Mouse (Mus musculus) layer of hippocampus, adult 18-20 months (tissue): ENCODE data around the gene Hsd17b14. TPM values are rescaled to one million over a fixed set of nuclear protein-coding genes. Genes with fewer than 3 reads are reported as not detected.
"Not testable (repeated sequence)": the region's sequence is repeated elsewhere in the genome, so short reads cannot be mapped to it uniquely, and the experiment has no call there.

Experiments
- DNase-seq, 2 experiments: peaks; one replicate each; pipeline ENCODE4 v3.0.0; 2022; ENCODE audit warnings: low spot score in 2 of 2
- total RNA-seq, 2 experiments: library from RNA; stranded (reverse); gene quantifications; 2 replicates each; pipeline ENCODE4 v1.2.3; 2021

The Hsd17b14 gene
- total RNA-seq, 2 experiments from 2014 or later: not detected

GRCm38 (mm10) chr7:45527169-45527568, 27.5 kb upstream of the Hsd17b14 start:
- DNase-seq: not testable (repeated sequence)

- no peak for DNase-seq
Observed at GRCm38 (mm10) chr7:45529461-45529860, 25.2 kb upstream of the Hsd17b14 start.

GRCm38 (mm10) chr7:45530643-45531042, 24.1 kb upstream of the Hsd17b14 start:
- DNase-seq: no peak

- no peak for DNase-seq
Observed at GRCm38 (mm10) chr7:45535676-45536075, 19.0 kb upstream of the Hsd17b14 start.

- no peak for DNase-seq
Observed at GRCm38 (mm10) chr7:45537602-45538001, 17.1 kb upstream of the Hsd17b14 start.

- peak in 1 of 2 experiments; percentile 81 for DNase-seq
Observed at GRCm38 (mm10) chr7:45538163-45539041, 16.3 kb upstream of the Hsd17b14 start.

GRCm38 (mm10) chr7:45539095-45539494, 15.6 kb upstream of the Hsd17b14 start:
- DNase-seq: no peak

GRCm38 (mm10) chr7:45540213-45540612, 14.5 kb upstream of the Hsd17b14 start:
- DNase-seq: no peak

- DNase-seq: no peak
Observed at GRCm38 (mm10) chr7:45544525-45544924, 10.2 kb upstream of the Hsd17b14 start.

- no peak for DNase-seq
Observed at GRCm38 (mm10) chr7:45549641-45550436, 4.9 kb upstream of the Hsd17b14 start.

GRCm38 (mm10) chr7:45550821-45551511, 3.7 kb upstream of the Hsd17b14 start:
- DNase-seq: no peak

GRCm38 (mm10) chr7:45551512-45551883, 3.2 kb upstream of the Hsd17b14 start:
- DNase-seq: no peak

GRCm38 (mm10) chr7:45553519-45553918, 1.2 kb upstream of the Hsd17b14 start:
- no peak for DNase-seq

GRCm38 (mm10) chr7:45553990-45554389, 703 bp upstream of the Hsd17b14 start:
- no peak for DNase-seq

GRCm38 (mm10) chr7:45555787-45556186, 1.1 kb downstream of the Hsd17b14 start:
- DNase-seq: peak; percentile 43 to 79

GRCm38 (mm10) chr7:45558907-45559306, 4.2 kb downstream of the Hsd17b14 start:
- DNase-seq: no peak

- no peak for DNase-seq
Observed at GRCm38 (mm10) chr7:45560241-45560640, 5.5 kb downstream of the Hsd17b14 start.

- peak; percentile 52 to 88 for DNase-seq
Observed at GRCm38 (mm10) chr7:45560843-45561623, 6.3 kb downstream of the Hsd17b14 start.

GRCm38 (mm10) chr7:45561624-45562520, 7.2 kb downstream of the Hsd17b14 start:
- no peak for DNase-seq

- DNase-seq: no peak
Observed at GRCm38 (mm10) chr7:45564811-45565210, 10.1 kb downstream of the Hsd17b14 start.
